Mouse (Mus musculus): ENCODE measurements at regions not wholly inside any gene's neighbourhood (a gene's known extent, or its start where the extent isn't known, plus 50 kb on each side); places are given as distances from the start of the nearest gene placed in this dataset.

DNA sequence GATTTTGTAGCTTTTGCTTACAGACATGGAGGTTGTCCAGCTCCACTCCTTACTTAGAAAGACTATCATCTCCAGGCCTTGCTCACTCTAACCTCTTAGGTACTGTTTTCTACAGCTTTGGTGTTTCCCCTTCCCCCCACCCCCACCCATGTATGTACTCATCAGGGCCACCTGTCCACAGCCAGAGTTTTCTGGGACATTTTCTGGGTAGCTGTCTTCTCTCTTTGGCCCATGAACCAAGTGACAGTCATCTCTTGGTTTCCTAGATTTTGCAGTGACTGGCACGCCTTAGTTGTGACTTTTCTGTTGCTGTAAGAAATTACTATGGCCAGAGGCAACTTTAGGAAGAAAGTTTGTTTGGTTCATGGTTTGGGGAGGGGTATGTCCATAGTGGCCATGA lies 181.8 kb upstream of the Klf3 start:
- Histone ChIP-seq H3K4me3 (ENCODE audit: insufficient read depth, poor library complexity, severe bottlenecking) (no peak overlapping the region), H3K36me3 (ENCODE audit: control insufficient read depth, insufficient read depth) (no peaks in the 10 kb centered on the region), H3K27me3 (ENCODE audit: control insufficient read depth, insufficient read depth, insufficient read length) (no peaks in the 10 kb centered on the region), H3ac (ENCODE audit: control insufficient read depth, insufficient read length, low read depth) (no peak overlapping the region), H3K79me3 (ENCODE audit: low read depth) (no peaks in the 10 kb centered on the region), H3K79me2 (ENCODE audit: control insufficient read depth, insufficient read depth) (no peaks in the 10 kb centered on the region)
- no peak for TF ChIP-seq MYOG (IDR thresholded peaks at IDR 0.05; ENCODE audit: control insufficient read depth, extremely low read depth, insufficient read length)
- TF ChIP-seq CTCF (IDR thresholded peaks at IDR 0.05; ENCODE audit: control insufficient read depth, insufficient read depth, insufficient read length) = no peak
- no peak for TF ChIP-seq FOSL1 (IDR thresholded peaks at IDR 0.05; ENCODE audit: insufficient read depth, low read length, poor library complexity, severe bottlenecking)
- TF ChIP-seq MAX (IDR thresholded peaks at IDR 0.05) = no peak
- no peak for TF ChIP-seq USF1 (IDR thresholded peaks at IDR 0.05; ENCODE audit: low read depth)

DNA sequence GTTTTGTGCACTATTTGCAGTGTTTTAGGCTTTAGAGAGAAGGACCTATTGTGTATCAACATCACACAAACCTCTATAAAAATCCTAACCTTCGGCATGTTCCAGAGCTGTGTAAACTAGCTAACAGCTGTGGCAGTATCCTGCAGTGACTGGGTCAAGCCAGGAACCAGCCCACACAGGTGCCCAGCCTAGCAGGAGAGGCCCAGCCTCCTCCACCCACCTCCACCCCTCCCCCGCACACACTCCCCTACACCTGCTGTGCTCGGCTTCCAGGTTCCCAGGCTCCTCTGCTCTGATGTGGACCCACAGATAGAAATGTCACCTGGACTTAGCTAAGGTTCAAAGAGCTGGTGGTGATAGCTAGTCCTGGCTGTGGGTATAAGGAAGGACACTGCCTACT lies 179.5 kb upstream of the Klf3 start:
- Histone ChIP-seq H3K36me3 (ENCODE audit: control insufficient read depth, insufficient read depth) (no peaks in the 10 kb centered on the region), H3K79me3 (ENCODE audit: low read depth) (no peaks in the 10 kb centered on the region), H3K27me3 (ENCODE audit: control insufficient read depth, insufficient read depth, insufficient read length) (no peaks in the 10 kb centered on the region), H3ac (ENCODE audit: control insufficient read depth, insufficient read length, low read depth) (no peak overlapping the region), H3K79me2 (ENCODE audit: control insufficient read depth, insufficient read depth) (no peaks in the 10 kb centered on the region), H3K4me3 (ENCODE audit: insufficient read depth, poor library complexity, severe bottlenecking) (no peak overlapping the region)
- TF ChIP-seq USF1 (IDR thresholded peaks at IDR 0.05; ENCODE audit: low read depth) (no peak), MAX (IDR thresholded peaks at IDR 0.05) (no peak), MYOG (IDR thresholded peaks at IDR 0.05; ENCODE audit: control insufficient read depth, extremely low read depth, insufficient read length) (no peak), MYOD1 (IDR thresholded peaks at IDR 0.05; ENCODE audit: control insufficient read depth, insufficient read length, low read depth) (no peak), CTCF (IDR thresholded peaks at IDR 0.05; ENCODE audit: control insufficient read depth, insufficient read depth, insufficient read length) (no peak), CEBPB (IDR thresholded peaks at IDR 0.05; ENCODE audit: low read depth) (no peak), FOSL1 (IDR thresholded peaks at IDR 0.05; ENCODE audit: insufficient read depth, low read length, poor library complexity, severe bottlenecking) (no peak)

DNA sequence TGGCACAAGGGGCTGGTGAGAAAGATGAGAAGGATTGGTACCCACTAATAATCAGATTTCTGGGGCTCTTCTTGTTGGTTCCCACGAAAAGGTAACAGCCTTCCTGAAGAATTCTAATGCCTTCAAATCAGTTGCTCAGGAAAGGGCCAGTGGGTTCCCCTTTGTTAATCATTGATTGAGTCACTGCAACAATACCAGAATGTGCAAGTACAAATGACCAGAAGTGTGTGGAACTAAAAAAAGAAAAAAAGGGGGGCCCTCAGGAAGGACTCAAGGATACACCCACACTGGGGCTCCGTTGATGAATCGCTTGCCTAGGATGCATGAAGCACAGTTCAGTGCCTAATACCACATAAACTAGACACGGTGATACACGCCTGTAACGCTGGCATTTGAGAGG lies 179.0 kb upstream of the Klf3 start:
- TF ChIP-seq CEBPB (IDR thresholded peaks at IDR 0.05; ENCODE audit: low read depth) = no peak
- H3K4me3 ChIP-seq (ENCODE audit: insufficient read depth, poor library complexity, severe bottlenecking) = no peak overlapping the region
- no peaks in the 10 kb centered on the region for H3K36me3 ChIP-seq (ENCODE audit: control insufficient read depth, insufficient read depth)

DNA sequence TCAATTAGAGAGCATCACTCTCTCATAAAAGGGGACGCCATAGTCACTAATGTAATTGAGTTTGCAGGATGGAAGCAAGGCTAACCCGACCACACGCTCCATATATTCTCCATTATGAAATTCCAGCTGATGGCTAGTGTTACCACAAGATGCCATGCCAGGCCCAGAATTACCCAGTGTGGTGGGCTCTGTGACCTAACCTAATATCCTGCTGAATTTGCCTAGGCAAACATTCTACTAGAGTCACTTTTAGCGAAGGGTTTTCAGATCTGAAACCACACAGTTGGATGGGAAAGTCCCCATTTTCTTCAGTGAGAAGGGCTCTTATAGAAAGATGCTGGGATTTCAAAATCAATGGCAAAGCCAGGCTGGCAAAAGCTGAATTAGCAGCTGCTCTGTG lies 177.8 kb upstream of the Klf3 start:
- no peaks in the 10 kb centered on the region for H3K27me3 ChIP-seq (ENCODE audit: control insufficient read depth, insufficient read depth, insufficient read length)
- no peaks in the 10 kb centered on the region for H3K79me3 ChIP-seq (ENCODE audit: low read depth)
- no peak for TF ChIP-seq FOSL1 (IDR thresholded peaks at IDR 0.05; ENCODE audit: insufficient read depth, low read length, poor library complexity, severe bottlenecking)
- TF ChIP-seq CEBPB (IDR thresholded peaks at IDR 0.05; ENCODE audit: low read depth) = no peak
- no peak for TF ChIP-seq CTCF (IDR thresholded peaks at IDR 0.05; ENCODE audit: control insufficient read depth, insufficient read depth, insufficient read length)
- TF ChIP-seq USF1 (IDR thresholded peaks at IDR 0.05; ENCODE audit: low read depth) = no peak
- no peak for TF ChIP-seq MYOD1 (IDR thresholded peaks at IDR 0.05; ENCODE audit: control insufficient read depth, insufficient read length, low read depth)
- TF ChIP-seq MAX (IDR thresholded peaks at IDR 0.05) = no peak
- TF ChIP-seq MYOG (IDR thresholded peaks at IDR 0.05; ENCODE audit: control insufficient read depth, extremely low read depth, insufficient read length) = no peak
- H3ac ChIP-seq (ENCODE audit: control insufficient read depth, insufficient read length, low read depth) = no peak overlapping the region
- H3K79me2 ChIP-seq (ENCODE audit: control insufficient read depth, insufficient read depth) = no peaks in the 10 kb centered on the region
- no peak overlapping the region for H3K4me3 ChIP-seq (ENCODE audit: insufficient read depth, poor library complexity, severe bottlenecking)
- H3K36me3 ChIP-seq (ENCODE audit: control insufficient read depth, insufficient read depth) = no peaks in the 10 kb centered on the region

More for the DNA sequence above, 179.0 kb upstream of the Klf3 start:
- Histone ChIP-seq H3K27me3 (ENCODE audit: control insufficient read depth, insufficient read depth, insufficient read length) (no peaks in the 10 kb centered on the region), H3K79me3 (ENCODE audit: low read depth) (no peaks in the 10 kb centered on the region), H3K79me2 (ENCODE audit: control insufficient read depth, insufficient read depth) (no peaks in the 10 kb centered on the region), H3ac (ENCODE audit: control insufficient read depth, insufficient read length, low read depth) (no peak overlapping the region)

DNA sequence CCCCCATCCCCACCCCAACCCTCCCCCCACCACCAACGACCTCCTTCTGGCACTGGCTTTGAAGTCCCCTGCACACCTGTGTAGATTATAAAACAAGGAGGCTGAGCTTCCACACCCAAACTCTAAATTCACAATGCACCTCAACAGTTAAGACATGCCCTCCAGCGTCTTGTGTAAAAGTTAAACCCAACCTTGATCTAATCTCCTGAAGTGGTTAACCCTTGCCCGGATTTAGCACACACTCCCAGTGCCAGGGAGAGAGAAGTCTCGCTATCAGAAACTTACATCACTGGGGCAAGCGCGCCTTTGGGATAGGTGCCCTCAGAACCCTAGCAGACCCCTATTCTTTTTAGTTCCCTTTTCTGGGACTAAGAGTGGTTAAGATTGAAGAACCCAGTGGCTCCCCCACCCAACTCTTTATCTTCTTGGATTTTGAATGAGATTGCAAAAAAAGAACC lies 177.3 kb upstream of the Klf3 start:
- H3K36me3 ChIP-seq (ENCODE audit: control insufficient read depth, insufficient read depth) = no peaks in the 10 kb centered on the region
- TF ChIP-seq MYOD1 (IDR thresholded peaks at IDR 0.05; ENCODE audit: control insufficient read depth, insufficient read length, low read depth) (no peak), FOSL1 (IDR thresholded peaks at IDR 0.05; ENCODE audit: insufficient read depth, low read length, poor library complexity, severe bottlenecking) (no peak), USF1 (IDR thresholded peaks at IDR 0.05; ENCODE audit: low read depth) (no peak)

DNA sequence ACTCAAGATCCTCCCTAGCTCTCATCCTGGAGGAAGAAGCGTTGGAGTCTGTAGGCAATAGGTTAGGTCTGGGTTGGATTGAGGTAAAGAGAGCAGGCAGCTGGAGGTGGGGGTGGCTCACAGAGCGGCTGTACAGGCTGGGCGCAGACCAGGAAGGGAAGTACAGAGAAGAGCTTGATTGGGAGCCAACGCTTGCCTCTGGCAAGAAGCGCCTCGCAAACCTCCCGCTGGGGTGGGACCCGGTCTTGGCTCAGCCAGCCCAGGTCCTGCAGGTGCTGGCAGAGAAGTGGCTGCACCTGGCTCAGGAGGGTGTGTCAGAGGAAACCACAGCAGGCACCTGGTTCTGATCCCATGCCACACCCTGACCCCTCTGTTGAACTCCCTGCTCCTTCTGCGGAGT lies 176.8 kb upstream of the Klf3 start:
- Histone ChIP-seq H3K79me2 (ENCODE audit: control insufficient read depth, insufficient read depth) (no peaks in the 10 kb centered on the region), H3K36me3 (ENCODE audit: control insufficient read depth, insufficient read depth) (no peaks in the 10 kb centered on the region), H3K4me3 (ENCODE audit: insufficient read depth, poor library complexity, severe bottlenecking) (no peak overlapping the region), H3ac (ENCODE audit: control insufficient read depth, insufficient read length, low read depth) (no peak overlapping the region), H3K27me3 (ENCODE audit: control insufficient read depth, insufficient read depth, insufficient read length) (no peaks in the 10 kb centered on the region), H3K79me3 (ENCODE audit: low read depth) (no peaks in the 10 kb centered on the region)
- no peak for TF ChIP-seq MAX (IDR thresholded peaks at IDR 0.05)
- no peak for TF ChIP-seq MYOG (IDR thresholded peaks at IDR 0.05; ENCODE audit: control insufficient read depth, extremely low read depth, insufficient read length)
- no peak for TF ChIP-seq CEBPB (IDR thresholded peaks at IDR 0.05; ENCODE audit: low read depth)
- TF ChIP-seq USF1 (IDR thresholded peaks at IDR 0.05; ENCODE audit: low read depth) = no peak
- TF ChIP-seq CTCF (IDR thresholded peaks at IDR 0.05; ENCODE audit: control insufficient read depth, insufficient read depth, insufficient read length) = no peak
- TF ChIP-seq FOSL1 (IDR thresholded peaks at IDR 0.05; ENCODE audit: insufficient read depth, low read length, poor library complexity, severe bottlenecking) = no peak
- TF ChIP-seq MYOD1 (IDR thresholded peaks at IDR 0.05; ENCODE audit: control insufficient read depth, insufficient read length, low read depth) = no peak

More for the DNA sequence above, 177.3 kb upstream of the Klf3 start:
- Histone ChIP-seq H3ac (ENCODE audit: control insufficient read depth, insufficient read length, low read depth) (no peak overlapping the region), H3K79me2 (ENCODE audit: control insufficient read depth, insufficient read depth) (no peaks in the 10 kb centered on the region), H3K4me3 (ENCODE audit: insufficient read depth, poor library complexity, severe bottlenecking) (no peak overlapping the region), H3K79me3 (ENCODE audit: low read depth) (no peaks in the 10 kb centered on the region), H3K27me3 (ENCODE audit: control insufficient read depth, insufficient read depth, insufficient read length) (no peaks in the 10 kb centered on the region)
